Mouse (Mus musculus) testis, adult 2 months (tissue): ENCODE measurements at regions not wholly inside any gene's neighbourhood (a gene's known extent, or its start where the extent isn't known, plus 50 kb on each side); places are given as distances from the start of the nearest gene placed in this dataset.

Experiments
- CTCF ChIP-seq: fragments of 200-500 bp; IDR thresholded peaks from 2 replicates; pipeline ENCODE4 v1.5.1; 2012; ENCODE audit warnings: low read depth, mild to moderate bottlenecking, inconsistent platforms, low read length, moderate library complexity; ENCODE audit not compliant: control insufficient read depth, insufficient read depth, insufficient replicate concordance
- POLR2A ChIP-seq: fragments of 200-500 bp; IDR thresholded peaks from 2 replicates; pipeline ENCODE4 v1.6.1; 2012; ENCODE audit warnings: low read depth, mild to moderate bottlenecking, inconsistent platforms, low read length, moderate library complexity; ENCODE audit not compliant: control insufficient read depth

GRCm38 (mm10) chr19:54733938-54734337 is 393.1 kb downstream of the Gpam start:
- TF ChIP-seq CTCF (no peak), POLR2A (no peak)
